Mouse (Mus musculus) gastrocnemius, adult 8-10 months (tissue): ENCODE measurements at regions not wholly inside any gene's neighbourhood (a gene's known extent, or its start where the extent isn't known, plus 50 kb on each side); places are given as distances from the start of the nearest gene placed in this dataset.
A peak's percentile ranks its signal among the peaks of the same experiment; 100 is the strongest.

ENCODE experiments used
- DNase-seq, 2 experiments: peaks; one replicate each; pipeline ENCODE4 v3.0.0; 2022; ENCODE audit warnings: low spot score in 2 of 2

DNA sequence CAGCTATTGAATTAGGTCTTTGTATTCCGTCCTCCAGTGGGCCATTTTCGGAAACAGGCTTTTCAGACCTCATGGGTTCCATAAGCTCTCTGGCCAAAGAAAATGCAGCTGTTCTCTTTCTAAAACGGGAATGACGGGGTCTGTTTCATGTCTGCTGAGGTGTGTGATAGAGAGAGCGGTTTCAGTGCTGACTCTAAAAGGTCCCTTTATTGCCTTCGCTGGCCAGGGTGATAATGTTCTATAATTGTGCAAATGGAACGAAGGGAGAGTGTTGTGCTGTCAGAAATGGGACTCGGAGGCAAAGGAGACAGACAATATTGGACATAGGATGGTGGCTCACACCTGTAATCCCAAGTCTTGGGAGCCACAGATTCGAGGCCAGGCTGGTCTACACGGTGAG lies 53.5 kb upstream of the Osbpl8 start:
- DNase-seq = no peak

DNA sequence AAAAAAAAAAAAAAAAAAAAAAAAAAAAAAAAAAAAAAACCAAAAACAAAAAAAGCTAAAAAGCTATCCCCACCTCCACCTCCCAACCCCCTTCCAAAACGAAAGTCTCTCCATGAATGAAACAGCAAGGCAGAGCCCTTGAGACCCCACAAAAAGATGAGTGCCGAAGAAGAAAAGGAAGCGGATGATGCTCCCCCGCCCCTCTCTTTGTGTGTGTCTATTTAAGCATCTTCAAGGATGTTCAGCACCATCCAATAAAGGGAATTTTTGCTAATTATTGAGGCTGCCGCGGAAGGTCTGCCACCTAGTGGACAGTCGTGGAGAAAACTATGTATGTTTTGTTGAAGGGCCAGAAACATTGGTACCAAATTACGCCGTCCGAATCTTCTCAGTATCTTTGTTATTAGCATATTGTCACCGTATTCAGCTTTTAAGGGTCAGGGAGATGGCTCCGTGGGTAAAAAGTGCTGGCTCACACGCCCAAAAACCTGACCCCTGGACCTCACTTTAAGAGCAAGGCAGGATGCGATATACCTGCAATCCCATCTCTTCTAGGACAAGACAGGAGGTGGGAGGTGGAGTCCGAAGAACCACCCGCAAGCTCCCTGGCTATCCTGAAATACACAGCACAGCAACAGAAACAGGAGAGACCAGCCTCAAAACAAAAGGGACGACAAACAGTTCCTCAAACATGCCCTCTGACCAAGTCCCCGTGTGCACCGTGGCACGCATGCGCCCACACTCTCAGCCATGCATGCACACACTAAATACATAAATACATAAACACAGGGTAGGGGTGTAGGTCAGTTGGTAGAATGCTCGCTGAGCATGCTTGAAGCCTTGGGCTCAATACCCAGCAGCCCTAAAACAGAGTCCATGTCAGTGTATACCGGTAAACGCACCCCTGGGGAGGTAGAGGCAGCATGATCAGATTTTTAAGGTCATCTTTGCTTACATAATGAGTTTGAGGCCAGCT lies 55.6 kb upstream of the Osbpl8 start:
- DNase-seq = peak in 1 of 2 experiments; percentile 12

DNA sequence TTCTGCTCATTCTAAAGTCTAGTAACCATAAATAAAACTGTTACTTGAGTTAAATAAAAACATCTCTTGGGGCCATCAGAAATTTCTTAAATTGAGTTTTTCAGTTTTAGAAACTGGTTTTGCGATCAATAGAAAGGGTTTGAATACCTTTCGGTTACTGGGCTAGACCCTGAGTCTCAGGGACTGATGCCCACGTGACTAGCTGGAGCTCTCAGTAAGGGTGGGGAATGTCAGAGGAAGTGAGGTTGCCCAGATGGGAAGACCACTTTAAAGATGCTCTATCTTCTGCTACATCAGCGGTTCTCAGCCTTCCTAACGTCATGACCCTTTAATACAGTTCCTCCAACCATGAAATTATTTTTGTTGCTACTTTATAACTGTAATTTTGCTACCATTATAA lies 56.7 kb upstream of the Osbpl8 start:
- no peak for DNase-seq

DNA sequence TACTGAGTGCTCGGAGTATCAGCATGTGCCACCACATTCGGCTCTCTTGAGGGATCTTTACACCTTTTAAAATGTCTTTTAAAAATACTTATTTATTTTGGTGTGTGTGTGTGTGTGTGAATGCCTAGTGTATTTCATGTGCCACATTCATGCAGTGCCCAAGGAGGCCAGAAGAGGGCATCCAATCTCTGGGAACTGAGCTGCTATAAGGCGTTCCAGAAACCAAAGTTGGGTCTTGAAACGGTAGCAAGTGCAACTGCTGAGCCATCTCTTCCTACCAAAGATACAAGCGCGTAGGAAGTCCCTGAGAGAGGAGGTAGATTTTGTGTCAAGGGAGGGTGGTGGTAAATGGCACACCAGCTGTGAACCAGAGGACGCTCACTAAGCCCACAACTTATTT lies 57.2 kb upstream of the Osbpl8 start:
- DNase-seq = peak; percentile 28 to 30

DNA sequence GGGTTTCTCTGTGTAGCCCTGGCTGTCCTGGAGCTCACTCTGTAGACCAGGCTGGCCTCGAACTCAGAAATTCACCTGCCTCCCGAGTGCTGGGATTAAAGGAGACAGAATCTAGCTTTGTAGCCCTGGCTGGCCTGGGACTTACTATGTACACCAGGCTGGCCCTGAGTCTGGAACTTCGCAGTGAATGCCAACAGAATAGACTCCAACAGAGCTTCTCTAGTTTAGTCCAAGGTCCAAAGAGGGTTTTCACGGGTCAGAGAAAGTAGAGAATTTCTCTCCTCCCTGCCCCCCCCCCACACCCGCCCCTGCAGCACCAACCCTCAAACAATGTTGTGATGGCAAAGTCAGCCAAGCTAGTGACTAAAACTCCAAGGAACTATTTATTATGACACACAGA lies 58.1 kb upstream of the Osbpl8 start:
- DNase-seq = no peak

DNA sequence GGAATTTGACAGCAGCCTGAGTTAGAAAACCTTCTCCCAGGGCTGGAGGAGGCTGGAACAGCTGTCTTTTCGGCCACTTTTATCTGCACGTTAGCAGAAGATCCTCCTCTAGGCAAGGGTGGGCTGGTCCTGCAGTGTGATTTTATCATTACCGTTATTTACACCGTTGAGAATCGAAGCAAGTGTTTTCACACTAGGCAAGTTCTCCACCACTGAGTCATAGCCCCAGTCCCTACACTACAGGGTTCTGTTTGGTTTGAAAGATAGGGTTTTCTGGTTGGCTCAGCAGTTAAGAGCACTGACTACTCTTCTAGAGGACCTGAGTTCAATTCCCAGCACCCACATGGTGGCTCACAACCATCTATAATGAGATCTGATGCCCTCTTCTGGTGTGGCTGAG lies 58.9 kb upstream of the Osbpl8 start:
- no peak for DNase-seq

DNA sequence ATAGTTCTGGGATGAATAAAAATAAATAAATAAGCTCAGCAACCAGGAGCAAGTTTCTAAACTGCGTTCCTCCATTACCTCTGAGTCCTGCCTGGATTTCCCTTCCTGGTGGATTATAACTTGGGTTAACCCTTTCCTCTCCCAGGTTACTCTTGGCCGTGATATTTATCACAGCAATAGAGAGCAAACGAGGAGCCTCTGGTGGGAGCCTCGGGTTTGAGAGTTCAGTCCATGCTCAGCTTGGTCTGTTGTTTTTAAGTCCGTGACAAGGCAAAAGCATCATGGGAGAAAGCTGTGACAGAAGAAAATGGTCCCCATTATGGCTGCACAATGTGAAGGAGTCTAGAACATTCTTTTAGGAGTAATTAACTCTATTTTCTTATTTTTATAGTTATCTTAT lies 61.0 kb upstream of the Osbpl8 start:
- DNase-seq = no peak

DNA sequence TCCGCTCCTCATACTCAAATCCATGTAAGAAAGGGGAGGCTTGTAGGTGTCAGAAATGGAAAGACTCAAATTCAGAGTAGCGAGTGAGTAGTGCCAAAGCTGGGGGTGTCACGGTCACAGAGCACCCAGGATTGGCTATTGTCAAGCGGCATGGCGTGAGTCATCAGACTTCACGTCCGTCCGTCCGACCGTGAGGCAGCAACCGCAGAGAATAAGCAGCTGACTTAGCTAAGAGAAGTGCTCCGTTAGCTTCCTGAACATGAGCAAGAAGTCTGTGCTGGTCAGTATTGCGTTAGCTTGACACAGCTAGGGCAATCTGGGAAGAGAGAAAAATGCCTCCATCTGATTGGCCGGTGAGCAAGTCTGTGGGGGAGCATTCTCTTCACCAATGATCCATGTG lies 61.5 kb upstream of the Osbpl8 start:
- DNase-seq = no peak

DNA sequence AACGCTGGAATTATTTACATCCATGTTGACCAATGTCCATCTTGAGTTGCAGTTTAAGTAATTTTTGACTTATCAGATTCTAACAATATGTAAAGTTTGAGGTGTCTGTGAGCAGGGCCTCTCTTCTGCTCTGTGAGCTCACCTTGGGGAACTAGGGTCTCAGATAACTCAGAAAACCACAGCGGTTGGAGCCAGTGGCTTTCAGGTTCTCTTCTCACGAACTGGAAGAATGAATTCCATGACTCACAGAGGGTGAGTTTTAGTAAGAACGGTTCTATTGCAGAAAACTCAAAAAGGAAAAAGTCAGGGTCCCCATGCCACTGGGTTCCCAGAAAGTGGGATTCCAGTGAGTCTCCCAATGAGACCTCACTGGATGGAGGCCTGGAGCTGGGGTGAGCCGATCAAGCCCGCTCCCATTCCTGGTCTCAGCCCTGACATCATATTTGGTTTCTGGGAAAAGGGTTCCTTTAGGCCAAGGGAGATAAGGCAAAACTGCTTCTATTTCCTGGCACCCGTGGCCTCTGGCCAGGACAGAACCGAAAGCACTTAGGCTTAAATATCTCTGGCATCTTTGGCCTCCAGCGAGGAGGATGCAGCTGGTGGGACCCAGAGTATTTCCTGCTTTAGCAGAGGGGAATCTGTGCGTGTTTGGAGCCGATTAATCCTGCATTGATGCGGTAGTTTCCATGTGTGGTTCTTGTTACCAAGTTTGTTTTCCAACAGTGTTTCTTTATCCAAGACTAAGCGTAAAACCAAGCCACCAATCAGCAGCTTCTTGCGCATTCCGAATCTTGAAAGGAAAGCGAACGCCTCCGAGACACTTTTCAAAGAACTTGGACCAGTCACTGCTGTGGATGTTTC lies 62.4 kb upstream of the Osbpl8 start:
- DNase-seq = peak; percentile 10 to 22

DNA sequence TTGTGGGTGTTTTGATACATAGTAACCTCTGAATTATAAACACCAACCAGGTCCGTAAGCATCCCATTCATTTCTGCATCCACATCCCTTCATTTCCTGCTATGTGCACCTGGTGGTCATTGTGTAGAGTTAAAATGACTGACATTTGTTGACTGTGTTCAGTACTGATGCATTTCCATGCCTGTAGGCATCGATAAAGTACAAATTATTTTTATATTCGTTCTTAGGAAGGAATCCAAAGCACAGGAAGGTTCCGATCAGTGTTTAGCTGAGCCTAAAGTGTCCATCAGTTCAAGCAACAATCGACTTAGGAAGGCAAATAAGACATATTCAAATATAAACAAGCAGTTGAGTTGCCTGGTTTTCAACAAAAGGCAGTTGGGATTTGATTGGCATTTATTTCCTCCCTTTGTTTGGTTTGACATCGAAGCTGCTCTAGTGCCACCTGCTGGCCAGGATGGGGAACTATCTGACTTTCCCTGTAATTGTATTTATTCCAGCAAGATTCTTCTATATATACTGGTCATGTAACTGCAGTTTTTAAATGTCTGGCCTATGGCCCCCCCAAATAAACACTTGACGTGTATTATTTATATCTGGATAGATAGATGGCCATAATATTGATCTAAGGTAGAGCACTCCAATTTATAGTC lies 64.6 kb upstream of the Osbpl8 start:
- peak; percentile 18 to 30 for DNase-seq

DNA sequence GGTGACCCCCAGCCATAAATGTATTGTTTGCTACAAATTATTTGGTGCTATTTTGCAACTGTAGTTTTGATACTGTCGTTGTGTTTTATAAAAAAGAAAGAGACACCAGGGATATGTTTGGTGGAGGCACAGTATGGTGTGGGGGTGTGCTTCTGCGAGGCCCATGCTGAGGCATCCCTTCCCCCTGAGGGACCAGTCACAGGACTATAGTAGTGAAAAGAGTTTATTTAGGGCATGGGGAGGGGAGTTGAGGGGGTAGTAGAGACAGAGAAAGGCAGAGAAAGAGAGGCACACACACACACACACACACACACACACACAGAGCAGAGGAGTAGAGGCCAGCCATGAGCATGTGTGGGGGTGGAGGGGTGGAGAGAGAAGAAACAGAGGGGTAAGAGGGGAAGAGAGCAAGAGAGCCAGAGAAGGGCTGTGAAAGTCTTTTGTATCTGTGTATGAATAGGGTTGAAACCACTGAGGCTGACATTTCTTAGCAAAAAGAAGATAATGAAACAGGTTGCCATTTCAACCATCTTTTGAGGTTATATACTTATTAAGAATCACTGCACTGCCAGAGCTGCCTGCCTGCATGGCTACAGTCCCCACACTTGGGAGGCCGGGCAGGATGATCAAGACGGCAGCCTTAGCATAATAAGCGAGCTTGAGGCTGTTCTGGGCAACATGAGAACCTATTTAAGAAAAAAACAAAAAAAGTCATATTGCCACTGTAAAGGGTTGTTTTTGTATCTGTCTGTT lies 65.3 kb upstream of the Osbpl8 start:
- DNase-seq = no peak

DNA sequence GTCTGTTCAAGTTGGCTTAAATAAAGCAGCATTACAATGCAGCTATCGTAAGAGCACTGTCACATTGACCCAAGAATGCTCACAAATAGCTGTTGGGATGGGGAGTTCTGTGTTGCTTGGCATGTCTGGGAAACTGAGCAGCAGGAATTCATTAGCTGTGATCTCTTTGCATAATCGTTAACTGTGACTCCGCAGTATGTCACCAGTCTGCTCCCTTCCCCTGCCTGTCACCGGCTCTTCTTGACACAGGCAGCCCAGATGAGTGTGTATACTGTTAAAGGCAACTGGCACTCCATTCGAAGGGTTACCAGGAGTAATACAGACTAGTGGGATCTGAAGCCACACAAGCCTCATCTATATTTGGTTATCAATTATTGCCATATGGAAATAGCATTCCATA lies 67.3 kb upstream of the Osbpl8 start:
- no peak for DNase-seq

DNA sequence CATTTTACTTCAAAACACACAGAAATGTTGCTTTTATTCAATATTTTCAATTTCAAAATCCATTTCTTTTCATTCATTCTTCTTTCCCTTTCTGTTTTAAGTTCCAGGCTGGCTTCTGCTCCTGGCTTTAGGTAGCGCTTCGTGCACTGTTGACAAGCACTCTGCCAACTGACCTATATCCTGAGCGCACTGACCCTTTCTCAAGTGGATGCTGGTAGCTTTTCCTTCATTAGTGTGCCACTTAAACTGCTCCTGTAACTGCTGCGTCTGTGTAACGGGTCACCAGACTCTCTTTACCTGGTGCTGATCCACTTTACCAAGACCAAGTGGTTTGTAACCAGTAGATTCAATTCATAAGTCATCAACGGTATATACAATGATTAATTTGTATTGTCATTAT lies 67.7 kb upstream of the Osbpl8 start:
- no peak for DNase-seq

DNA sequence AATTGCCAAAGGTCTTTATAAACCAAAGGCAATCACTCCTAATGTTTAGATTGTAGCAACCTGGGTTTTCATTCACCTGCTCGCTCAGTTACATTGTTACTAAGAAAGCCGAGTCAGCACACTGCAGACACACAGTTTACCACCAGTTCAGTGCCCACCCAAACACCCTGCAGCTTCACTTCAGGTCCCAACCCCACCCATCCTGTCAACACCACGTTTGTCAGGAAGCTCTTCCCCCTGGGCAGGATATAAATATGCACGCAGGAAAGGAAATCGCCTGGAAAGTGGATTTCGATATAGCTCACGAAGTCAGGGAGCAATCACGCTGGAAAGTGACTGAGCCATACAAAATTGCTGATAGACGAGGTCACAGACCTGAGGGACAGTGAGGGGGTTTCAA lies 70.1 kb upstream of the Osbpl8 start:
- DNase-seq = no peak

DNA sequence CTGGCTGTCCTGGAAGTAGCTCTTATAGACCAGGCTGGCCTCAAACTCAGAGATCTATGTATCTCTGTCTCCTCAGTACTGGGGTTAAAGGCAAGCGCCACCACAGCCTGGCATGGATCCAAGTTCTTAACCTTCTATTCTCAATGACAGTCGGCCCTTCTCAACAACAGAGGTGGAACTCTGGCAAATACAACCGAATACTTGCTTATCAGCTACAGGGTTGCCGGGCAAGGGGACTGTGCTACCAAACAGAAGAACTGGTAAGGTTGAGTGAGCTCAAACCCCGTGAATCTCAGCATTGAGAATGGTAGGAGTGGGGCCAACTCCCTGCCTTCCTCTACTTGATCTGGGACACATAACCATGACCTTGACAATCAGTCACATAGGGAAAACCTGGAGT lies 75.2 kb upstream of the Osbpl8 start:
- DNase-seq = no peak

DNA sequence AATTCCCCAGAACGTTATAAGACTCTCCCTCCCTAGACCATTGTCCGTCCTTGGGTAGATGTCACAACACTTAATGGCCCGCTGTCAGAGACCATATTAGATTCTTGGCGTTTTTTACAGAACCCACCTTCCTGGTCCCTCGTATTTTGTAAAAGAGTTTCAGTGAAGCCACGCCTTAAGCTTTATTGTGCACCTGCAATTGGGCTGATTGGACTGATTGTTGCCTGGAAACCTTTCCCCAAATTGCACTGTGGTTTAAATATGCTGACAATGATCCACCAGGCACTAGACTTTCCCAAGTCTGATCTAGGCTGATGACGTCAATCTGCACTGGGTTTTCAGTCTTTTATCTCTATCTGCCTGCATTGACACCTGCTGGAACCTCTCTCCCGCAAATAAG lies 75.6 kb upstream of the Zdhhc17 start:
- no peak for DNase-seq

DNA sequence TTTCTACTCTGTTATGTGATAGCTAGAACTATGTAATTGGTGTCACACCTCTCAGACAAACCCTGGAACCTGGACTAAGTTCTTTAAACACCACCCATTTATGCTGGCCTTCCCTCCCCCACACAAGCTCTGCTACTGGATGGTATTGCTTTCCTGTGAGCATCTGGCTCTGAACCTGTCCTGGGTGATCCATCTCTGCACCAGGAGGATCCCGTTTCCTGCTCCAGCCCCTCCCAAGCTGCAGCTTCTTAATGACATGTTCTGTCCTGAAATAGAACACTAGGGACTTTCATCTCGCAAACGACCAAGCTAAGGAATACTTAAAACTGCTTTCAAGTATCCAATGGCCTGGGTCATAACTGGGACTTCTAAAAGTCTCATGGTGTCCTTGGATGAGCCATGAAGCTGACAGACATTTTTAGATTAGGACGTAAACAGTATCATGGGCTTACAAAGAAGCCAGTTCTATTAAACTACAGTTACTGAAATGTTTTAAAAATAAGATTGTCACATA lies 74.4 kb upstream of the Zdhhc17 start:
- DNase-seq = peak; percentile 63 to 74

DNA sequence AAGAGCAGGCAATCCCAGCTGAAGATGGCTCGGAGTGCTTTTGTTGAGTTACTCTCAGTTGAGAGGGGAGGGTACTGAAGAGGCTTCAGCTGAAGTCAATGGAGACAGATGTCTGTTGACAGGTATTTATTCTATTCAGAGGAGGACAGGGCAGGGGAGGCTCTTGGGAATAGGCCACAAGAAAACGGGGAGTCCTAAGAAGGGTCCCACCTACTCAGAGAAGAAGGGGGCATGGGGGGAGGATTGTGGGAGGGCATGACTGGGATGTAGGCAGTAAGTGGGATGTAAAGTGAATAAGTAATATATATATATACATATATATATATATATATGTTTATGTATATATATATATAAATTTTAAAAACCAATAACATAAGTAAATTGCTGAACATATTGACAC lies 73.9 kb upstream of the Zdhhc17 start:
- DNase-seq = no peak

DNA sequence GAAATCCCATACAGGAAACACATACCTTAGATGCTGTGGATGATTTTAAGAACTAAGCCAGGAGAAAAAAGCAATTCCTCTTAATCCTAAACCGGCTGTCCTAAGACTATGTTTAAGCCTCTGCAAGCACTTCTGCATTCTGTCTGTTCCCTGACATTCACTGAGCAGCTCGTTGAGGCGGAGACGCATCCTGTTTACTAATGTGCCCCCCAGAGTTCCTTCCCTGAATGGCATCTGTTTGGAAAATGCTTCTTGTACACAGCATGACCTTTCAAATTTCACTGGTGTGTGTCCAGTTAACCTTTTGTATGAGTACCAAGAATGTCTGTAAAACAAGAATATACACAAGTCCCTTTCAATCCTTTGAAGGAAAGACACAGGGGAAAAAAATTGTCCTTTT lies 73.4 kb upstream of the Zdhhc17 start:
- DNase-seq = no peak

DNA sequence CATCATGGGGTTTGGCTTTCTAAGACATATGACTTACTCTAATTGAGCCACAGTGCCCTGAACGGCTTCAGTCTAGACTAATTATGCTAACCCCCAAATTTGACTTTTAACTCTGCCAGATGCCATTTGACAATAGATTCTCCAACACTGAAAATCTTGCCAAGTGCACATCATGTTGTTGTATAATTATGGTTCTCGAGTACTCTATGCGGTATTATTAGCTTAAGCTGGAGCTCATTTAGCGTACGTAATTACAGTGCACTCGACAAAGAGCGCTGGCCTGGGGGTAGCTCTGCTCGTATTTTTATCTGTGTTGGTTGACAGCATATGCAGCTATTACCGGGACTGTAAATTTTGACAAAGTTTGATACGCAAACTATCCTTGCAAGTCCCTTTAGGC lies 70.4 kb upstream of the Zdhhc17 start:
- DNase-seq = no peak

DNA sequence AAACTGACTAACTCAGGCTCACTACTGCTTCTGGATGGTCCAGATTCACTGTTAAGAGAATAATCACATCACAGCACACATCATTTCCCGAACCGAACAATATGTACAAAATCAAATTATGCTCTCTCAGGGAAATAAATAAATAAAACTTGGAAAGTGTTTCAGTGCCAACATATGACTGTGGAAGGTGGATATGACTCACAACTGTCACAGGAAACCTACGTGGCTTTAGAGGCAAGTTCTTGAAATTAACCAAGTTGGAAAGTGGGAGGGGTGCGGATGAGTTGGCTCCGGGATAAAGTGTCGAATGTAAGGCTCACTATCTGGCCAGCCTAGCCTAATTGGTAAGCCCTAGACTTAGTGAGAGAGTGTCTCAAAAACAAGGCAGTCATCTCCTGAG lies 69.1 kb upstream of the Zdhhc17 start:
- DNase-seq = no peak
